Mouse (Mus musculus) gastrocnemius, postnatal 36 days (tissue): ENCODE data around the gene Acsf3. TPM values are rescaled to one million over a fixed set of nuclear protein-coding genes. Genes with fewer than 3 reads are reported as not detected.

Experiments
- DNase-seq, 2 experiments: peaks; one replicate each; pipeline ENCODE4 v3.0.0; 2022
- intact Hi-C: fragments of 180-260 bp; cut with DNase I; formaldehyde crosslinking; loops from one replicate; pipeline ENCODE4 v1.15.1; 2025
- long read RNA-seq, 2 experiments: library from polyadenylated mRNA; stranded (forward); transcript quantifications; one replicate each; pipeline ENCODE4 v2.0.0; 2021
- total RNA-seq, 2 experiments: library from RNA; stranded (reverse); gene quantifications; 2 replicates each; pipeline ENCODE4 v1.2.3; 2021

Gene Acsf3
- 10 to 100 TPM; 12.5 to 14.2 TPM for total RNA-seq
- long read RNA-seq, experiment 1, partial matches to known transcripts: 2 of 5 reads
- long read RNA-seq, experiment 1, other reads (novel, unspliced or antisense): 0 of 5 reads
- long read RNA-seq, experiment 2, partial matches to known transcripts: 2 of 3 reads
- long read RNA-seq, experiment 2, other reads (novel, unspliced or antisense): 0 of 3 reads

GRCm38 (mm10) chr8:122775285-122776155, at the start of gene Acsf3:
TSS of gene Acsf3 (plus strand) at chr8:122775486.
- intact Hi-C loops: no loop called here
- peak; percentile 39 to 68 for DNase-seq

DNA sequence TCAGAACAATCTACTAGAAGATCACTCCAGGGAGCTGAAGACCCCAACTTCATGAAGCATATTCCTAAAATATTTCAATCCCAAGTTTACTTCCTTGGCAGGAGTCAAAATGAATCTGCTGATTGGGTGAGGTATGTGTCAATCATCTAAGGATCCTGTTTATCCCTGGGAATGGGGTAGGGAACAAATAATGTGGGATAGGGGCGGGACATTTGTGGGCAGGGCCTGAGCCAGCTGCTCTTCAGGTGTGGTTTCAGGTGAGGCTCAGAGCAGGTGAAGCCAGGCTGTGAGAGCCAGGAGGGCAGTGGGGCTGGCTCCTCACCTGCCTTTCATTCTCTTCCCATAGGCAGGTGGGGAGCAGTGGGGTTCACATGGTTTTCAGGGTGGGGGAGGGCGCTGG, 48.5 kb upstream of the Acsf3 start:
- DNase-seq: no peak
- intact Hi-C loops: no loop called here

DNA sequence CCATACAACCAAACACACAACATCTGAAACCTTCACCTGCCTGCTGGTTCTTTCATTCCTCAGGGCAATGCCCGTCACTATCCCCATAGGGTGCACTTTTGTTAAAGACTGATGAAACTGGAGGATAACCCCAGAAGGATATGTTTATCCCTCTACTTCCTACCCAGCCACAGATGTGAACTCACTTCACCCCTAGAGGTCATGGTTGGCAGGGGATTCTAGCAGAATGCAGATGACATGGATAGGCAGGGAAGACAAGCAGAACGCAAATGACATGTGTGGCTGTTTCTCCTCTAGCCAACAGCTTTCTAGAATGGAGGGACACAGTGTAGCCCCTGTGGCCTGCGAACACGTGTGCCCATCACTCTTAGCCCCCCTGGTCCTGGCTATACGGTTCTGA, 47.9 kb upstream of the Acsf3 start:
- intact Hi-C loops: no loop called here
- no peak for DNase-seq

DNA sequence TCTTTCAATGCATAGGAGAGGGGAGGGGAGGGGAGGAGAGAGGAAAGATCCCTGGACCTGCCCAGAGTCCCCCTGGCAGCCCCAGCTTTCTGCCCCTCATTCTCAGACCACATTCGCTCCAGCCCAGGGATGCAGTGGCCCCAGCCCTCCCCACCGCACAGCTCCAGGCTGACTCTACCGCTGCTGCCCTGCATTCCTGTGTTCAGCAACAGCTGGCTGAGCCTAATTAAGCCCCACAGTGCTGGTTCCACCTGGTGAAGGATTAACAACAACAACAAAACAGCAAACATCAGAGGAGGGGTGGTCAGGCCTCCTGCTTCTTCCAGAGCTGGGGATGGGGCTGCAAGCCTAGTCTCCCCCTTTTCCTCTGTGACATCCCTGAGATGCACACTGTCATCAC, 46.7 kb upstream of the Acsf3 start:
- DNase-seq: no peak
- intact Hi-C loops: loop anchor here (1.0 kb wide), 1 partner anchor 77 kb away; no protein-coding TSS in a partner anchor

DNA sequence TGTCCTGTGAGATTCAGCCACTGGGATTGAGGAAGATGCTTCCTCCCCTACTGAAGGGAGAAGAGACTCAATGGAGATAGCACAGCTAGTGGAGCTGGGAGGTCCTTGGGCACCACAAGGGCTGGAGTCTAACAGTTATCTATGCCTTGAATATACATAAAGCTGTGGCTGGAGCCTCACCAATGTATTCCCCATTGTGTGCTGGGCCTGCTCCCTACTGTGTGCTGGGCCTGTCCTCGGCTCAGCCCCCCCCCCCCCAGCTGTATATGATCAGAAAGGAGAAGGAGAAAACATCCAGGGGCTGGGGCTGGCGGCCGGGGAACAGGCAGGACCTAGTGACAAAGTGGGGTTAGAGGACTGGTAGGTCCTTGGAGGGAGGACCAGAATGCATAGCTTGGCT, 40.2 kb upstream of the Acsf3 start:
- intact Hi-C loops: no loop called here
- no peak for DNase-seq

- intact Hi-C loops: no loop called here
- no peak for DNase-seq
Measured at GRCm38 (mm10) chr8:122735542-122736473, 39.5 kb upstream of the Acsf3 start.

DNA sequence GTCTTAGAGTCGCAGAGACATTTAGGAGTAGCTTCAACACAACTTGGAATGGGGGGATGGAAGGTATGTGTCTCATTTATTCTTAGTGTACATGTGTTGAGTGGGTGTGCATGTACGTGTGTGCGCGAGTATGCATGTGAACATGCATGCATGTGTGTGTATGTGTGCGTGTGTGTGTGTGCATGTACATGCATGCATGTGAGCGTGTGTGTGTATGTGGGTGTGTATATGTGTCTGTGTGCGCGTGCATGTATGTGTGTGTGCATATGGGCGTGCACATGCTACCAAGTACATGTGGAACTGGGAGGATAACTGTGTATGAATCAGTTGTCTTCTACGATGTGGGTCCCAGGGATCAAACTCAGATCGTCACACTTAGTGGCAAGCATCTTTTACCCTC, 38.7 kb upstream of the Acsf3 start:
- intact Hi-C loops: no loop called here
- no peak for DNase-seq

- intact Hi-C loops: no loop called here
Measured at GRCm38 (mm10) chr8:122737071-122737470, 38.2 kb upstream of the Acsf3 start.

DNA sequence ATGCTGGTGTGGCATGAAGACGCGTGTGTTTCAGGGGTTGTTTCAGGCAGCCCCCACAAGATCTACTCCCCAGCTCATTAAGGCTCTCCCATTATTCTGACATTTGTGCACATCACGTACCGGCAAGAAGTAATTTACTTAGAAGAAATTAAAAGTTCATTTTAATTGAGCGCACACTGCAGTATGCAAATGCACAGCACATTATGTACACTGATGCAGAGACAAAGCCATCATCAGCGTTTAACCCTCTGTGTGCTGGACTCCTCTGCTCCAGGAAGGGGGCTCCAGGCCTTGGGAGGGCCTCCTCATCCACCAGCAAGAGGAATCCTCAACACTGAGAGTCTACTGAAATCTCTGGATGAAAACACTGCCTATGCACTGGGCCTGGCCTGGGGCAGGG, 37.4 kb upstream of the Acsf3 start:
- DNase-seq: no peak
- intact Hi-C loops: no loop called here

More at GRCm38 (mm10) chr8:122737071-122737470, 38.2 kb upstream of the Acsf3 start:
- no peak for DNase-seq

GRCm38 (mm10) chr8:122739102-122739725, 36.1 kb upstream of the Acsf3 start:
- no peak for DNase-seq
- intact Hi-C loops: no loop called here

- intact Hi-C loops: no loop called here
- DNase-seq: no peak
Measured at GRCm38 (mm10) chr8:122742471-122742870, 32.8 kb upstream of the Acsf3 start.

DNA sequence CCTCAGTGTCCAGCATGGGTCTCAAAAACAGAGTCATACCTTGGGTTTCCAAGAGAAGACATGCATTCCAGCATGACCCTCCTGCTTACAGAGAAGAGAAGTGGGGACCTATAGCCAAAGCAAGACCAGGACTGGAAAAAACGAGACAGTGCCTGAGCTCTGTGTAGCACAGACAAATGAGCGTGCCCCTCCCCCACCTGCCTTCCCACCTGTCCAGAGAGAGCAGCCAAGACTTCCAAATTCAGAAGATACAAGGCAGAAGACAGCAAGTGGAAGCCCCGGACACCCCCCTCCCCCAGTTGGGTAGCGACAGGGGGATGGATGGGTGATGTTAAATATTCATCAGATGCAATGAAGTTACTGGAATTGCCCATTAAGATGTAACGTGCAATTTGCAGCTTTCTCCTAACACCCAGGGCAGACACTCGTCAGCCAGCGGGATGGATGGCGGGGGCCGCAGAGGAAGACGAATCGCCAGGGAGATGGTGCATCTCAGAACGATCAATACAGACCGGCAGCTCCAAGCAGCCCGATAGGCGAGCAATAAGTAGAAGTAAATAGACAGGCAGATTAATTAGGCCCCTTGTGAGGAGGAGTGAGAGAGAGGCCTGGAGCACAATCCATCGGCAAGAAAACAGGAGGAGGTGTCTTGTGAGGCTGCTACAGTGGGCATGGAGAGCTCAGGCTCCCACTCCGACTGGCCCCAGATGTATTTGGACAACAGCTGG, 30.1 kb upstream of the Acsf3 start:
- intact Hi-C loops: no loop called here
- no peak for DNase-seq

DNA sequence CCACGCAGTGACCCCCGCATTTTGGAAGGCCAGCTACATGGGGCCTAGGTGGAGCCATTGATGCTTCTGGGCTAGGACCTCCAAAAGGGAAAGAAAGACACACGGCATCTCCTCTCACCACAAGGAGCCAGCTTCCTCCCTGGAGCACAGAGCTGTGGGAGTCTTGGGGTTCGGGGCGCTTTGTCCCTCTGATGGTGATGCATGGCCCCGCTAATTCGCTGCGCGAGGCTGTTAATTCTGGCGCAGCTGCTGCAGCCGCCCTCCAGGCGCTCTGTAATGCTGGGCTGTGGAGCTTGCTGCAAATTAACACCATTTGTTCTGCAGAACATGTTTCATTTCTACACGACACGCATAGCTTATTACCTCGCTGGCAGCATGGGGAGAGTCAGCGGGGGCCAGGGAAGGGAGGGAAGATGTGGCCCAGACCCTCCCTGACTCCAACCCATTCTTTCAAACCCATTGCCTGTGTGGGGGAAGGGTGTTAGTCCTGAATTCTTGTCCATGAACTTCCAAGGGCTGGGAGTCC, 29.5 kb upstream of the Acsf3 start:
- intact Hi-C loops: no loop called here
- DNase-seq: no peak

DNA sequence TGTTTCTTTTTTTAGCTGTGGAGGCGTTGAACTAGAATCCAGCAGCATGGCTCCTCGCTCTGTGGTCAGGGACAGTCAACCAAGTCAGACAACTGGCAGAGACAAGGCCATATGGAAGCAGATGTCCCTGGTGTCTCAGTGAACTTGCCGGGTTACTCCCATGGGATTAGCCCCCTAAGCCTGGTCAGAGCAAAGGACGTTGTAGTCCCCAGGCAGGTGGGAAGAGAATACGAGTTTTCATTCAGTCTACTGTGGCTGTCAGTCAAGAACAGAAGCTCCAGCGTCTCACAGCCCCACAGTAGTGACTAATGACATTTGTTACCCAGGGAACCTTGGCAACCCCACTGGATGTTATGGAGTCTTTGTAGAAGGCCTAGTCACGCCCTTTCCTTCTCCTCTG, 28.8 kb upstream of the Acsf3 start:
- DNase-seq: no peak

GRCm38 (mm10) chr8:122747825-122748224, 27.5 kb upstream of the Acsf3 start:
- intact Hi-C loops: no loop called here
- no peak for DNase-seq

More for the DNA sequence above, 28.8 kb upstream of the Acsf3 start:
- intact Hi-C loops: no loop called here

- no peak for DNase-seq
- intact Hi-C loops: no loop called here
Measured at GRCm38 (mm10) chr8:122749333-122749958, 25.8 kb upstream of the Acsf3 start.

DNA sequence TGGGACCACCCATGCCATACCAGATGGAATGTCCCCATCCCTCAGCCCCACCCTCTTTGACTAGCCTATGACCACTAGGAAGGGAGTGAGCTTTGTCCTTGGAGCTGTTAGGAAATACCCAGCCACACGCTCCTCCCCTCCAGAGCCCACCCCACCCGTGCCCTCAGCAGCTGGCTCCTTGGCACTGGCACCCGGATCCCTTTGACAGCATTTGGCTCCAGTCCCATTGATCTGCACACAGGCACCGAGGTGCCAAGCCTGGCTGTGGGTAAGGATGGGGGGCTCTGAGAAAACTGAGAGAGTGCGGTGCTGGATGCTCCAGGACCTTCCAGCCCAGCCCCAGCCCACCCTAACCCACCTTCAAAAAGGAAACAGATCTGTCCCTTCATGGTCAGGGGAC, 23.9 kb upstream of the Acsf3 start:
- intact Hi-C loops: no loop called here
- no peak for DNase-seq

- intact Hi-C loops: no loop called here
- no peak for DNase-seq
Measured at GRCm38 (mm10) chr8:122752111-122752721, 23.1 kb upstream of the Acsf3 start.

DNA sequence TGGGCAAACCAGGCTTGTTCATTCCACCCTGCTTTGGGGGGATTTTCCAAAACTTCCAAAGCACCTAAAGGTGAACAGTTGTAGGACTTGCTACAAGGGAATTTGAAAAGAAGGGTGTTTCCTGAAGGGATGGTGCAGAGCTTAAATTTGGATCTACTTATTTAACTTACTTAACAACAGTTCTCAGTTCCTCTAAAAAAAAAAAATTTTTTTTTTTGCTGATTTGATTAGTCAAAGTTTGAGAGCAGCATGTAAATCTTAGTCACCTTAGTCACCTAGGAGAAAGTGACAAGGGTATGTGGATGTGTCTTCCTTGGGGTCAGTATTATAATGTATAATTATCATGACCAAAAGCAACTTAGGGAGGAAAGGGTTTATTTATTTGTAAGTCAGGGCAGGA, 16.7 kb upstream of the Acsf3 start:
- intact Hi-C loops: no loop called here

More for the DNA sequence above, 16.7 kb upstream of the Acsf3 start:
- DNase-seq: no peak
